Mouse (Mus musculus) testis, adult 2 months (tissue): ENCODE measurements around the gene Trp53i13. TPM values are rescaled to one million over a fixed set of nuclear protein-coding genes. Genes with fewer than 3 reads are reported as not detected.
A peak's percentile ranks its signal among the peaks of the same experiment; 100 is the strongest.

Source experiments
- H3K27ac ChIP-seq: fragments of 200-500 bp; 2 replicates; pipeline ENCODE4 v1.5.1; 2012; ENCODE audit warnings: low read depth, low read length; ENCODE audit not compliant: control insufficient read depth, insufficient read depth
- H3K27me3 ChIP-seq: fragments of 200-500 bp; 2 replicates; pipeline ENCODE4 v1.6.1; 2012; ENCODE audit warnings: mild to moderate bottlenecking, low read length, moderate library complexity; ENCODE audit not compliant: control insufficient read depth, insufficient read depth
- H3K36me3 ChIP-seq: fragments of 200-500 bp; 2 replicates; pipeline ENCODE4 v1.6.1; 2012; ENCODE audit warnings: mild to moderate bottlenecking, low read length; ENCODE audit not compliant: control insufficient read depth, insufficient read depth
- H3K4me1 ChIP-seq: fragments of 200-500 bp; 2 replicates; pipeline ENCODE4 v1.6.1; 2012; ENCODE audit warnings: low read length; ENCODE audit not compliant: control insufficient read depth, insufficient read depth
- H3K4me3 ChIP-seq: fragments of 200-500 bp; 2 replicates; pipeline ENCODE4 v1.5.1; 2012; ENCODE audit warnings: low read depth, mild to moderate bottlenecking, low read length, moderate library complexity, mixed read lengths; ENCODE audit not compliant: control insufficient read depth
- CTCF ChIP-seq: fragments of 200-500 bp; IDR thresholded peaks from 2 replicates; pipeline ENCODE4 v1.5.1; 2012; ENCODE audit warnings: low read depth, mild to moderate bottlenecking, inconsistent platforms, low read length, moderate library complexity; ENCODE audit not compliant: control insufficient read depth, insufficient read depth, insufficient replicate concordance
- POLR2A ChIP-seq: fragments of 200-500 bp; IDR thresholded peaks from 2 replicates; pipeline ENCODE4 v1.6.1; 2012; ENCODE audit warnings: low read depth, mild to moderate bottlenecking, inconsistent platforms, low read length, moderate library complexity; ENCODE audit not compliant: control insufficient read depth
- polyA plus RNA-seq: library from polyadenylated mRNA; depleted of rRNA; stranded (reverse); fragments of >200 nt; gene quantifications from 2 replicates; pipeline ENCODE4 v1.2.3, GENCODE M21; 2012

Gene Trp53i13
- polyA plus RNA-seq, 1 experiment = 46.7 TPM

GRCm38 (mm10) chr11:77472775-77473174 lies 43.0 kb downstream of the Trp53i13 start:
- Histone ChIP-seq H3K4me1 (peaks cover 11% of the 10 kb centered on the region), H3K36me3 (no peaks in the 10 kb centered on the region), H3K27me3 (no peaks in the 10 kb centered on the region), H3K27ac (no peak overlapping the region), H3K4me3 (no peak overlapping the region)
- no peak for TF ChIP-seq POLR2A
- no peak for TF ChIP-seq CTCF

- Histone ChIP-seq H3K4me1 (peaks cover 14% of the 10 kb centered on the region), H3K27ac (no peak overlapping the region), H3K4me3 (peak overlapping the region; percentile 48), H3K36me3 (no peaks in the 10 kb centered on the region), H3K27me3 (no peaks in the 10 kb centered on the region)
- no peak for TF ChIP-seq POLR2A
- peak; percentile 13; the same call in 1 of the 2 replicates for TF ChIP-seq CTCF
These were observed 44.4 kb downstream of the Trp53i13 start for GRCm38 (mm10) chr11:77471407-77471806.

- Histone ChIP-seq H3K27me3 (no peaks in the 10 kb centered on the region), H3K4me3 (peak overlapping the region; percentile 47)
These were observed 47.4 kb downstream of the Trp53i13 start for GRCm38 (mm10) chr11:77468397-77468796.

GRCm38 (mm10) chr11:77467784-77468183 lies 48.0 kb downstream of the Trp53i13 start:
- H3K27me3 ChIP-seq = no peaks in the 10 kb centered on the region
- TF ChIP-seq CTCF (peak; percentile 78; the same call in 1 of the 2 replicates), POLR2A (no peak)

More at GRCm38 (mm10) chr11:77468397-77468796, 47.4 kb downstream of the Trp53i13 start:
- Histone ChIP-seq H3K4me1 (peaks cover 14% of the 10 kb centered on the region), H3K27ac (no peak overlapping the region), H3K36me3 (no peaks in the 10 kb centered on the region)
- TF ChIP-seq CTCF = no peak
- TF ChIP-seq POLR2A = no peak

GRCm38 (mm10) chr11:77467157-77467556 lies 48.6 kb downstream of the Trp53i13 start:
- Histone ChIP-seq H3K4me3 (peak overlapping the region; percentile 37), H3K4me1 (peaks cover 23% of the 10 kb centered on the region), H3K27me3 (no peaks in the 10 kb centered on the region), H3K36me3 (no peaks in the 10 kb centered on the region), H3K27ac (no peak overlapping the region)
- TF ChIP-seq POLR2A = no peak
- TF ChIP-seq CTCF = peak; percentile 23; the same call in 1 of the 2 replicates

More at GRCm38 (mm10) chr11:77467784-77468183, 48.0 kb downstream of the Trp53i13 start:
- H3K36me3 ChIP-seq = no peaks in the 10 kb centered on the region
- H3K4me3 ChIP-seq = peak overlapping the region; percentile 47
- H3K4me1 ChIP-seq = peaks cover 18% of the 10 kb centered on the region
- H3K27ac ChIP-seq = no peak overlapping the region

DNA sequence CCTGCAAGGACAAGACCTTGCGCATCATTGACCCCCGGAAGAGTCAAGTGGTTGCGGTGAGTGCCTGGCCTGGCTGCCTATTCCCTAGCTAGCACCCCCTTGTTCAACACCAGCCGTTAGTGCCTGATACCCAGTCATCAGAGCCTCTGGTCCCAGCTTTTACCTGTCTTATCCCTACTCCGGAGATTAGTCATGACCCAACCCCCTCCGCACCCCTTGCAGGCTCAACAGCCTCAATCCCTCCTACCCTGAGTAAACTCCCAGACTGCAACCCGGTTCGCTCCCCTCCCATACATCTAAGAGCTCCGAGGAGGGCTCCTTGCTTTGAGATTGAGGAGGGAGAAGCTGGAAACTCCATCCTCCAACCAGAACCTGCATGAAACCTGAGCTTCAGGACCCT lies 49.2 kb downstream of the Trp53i13 start:
- Histone ChIP-seq H3K36me3 (no peaks in the 10 kb centered on the region), H3K27ac (no peak overlapping the region), H3K27me3 (no peaks in the 10 kb centered on the region)

GRCm38 (mm10) chr11:77465111-77465510 lies 50.7 kb downstream of the Trp53i13 start:
- no peaks in the 10 kb centered on the region for H3K27me3 ChIP-seq
- no peak overlapping the region for H3K27ac ChIP-seq

More for the DNA sequence above, 49.2 kb downstream of the Trp53i13 start:
- Histone ChIP-seq H3K4me1 (peaks cover 24% of the 10 kb centered on the region), H3K4me3 (no peak overlapping the region)
- no peak for TF ChIP-seq CTCF
- TF ChIP-seq POLR2A = no peak

More at GRCm38 (mm10) chr11:77465111-77465510, 50.7 kb downstream of the Trp53i13 start:
- TF ChIP-seq POLR2A (no peak), CTCF (no peak)
- peaks cover 19% of the 10 kb centered on the region for H3K4me1 ChIP-seq
- H3K4me3 ChIP-seq = no peak overlapping the region
- H3K36me3 ChIP-seq = no peaks in the 10 kb centered on the region
